Mouse (Mus musculus): ENCODE results near the gene Prpf40a.
A peak's percentile ranks its signal among the peaks of the same experiment; 100 is the strongest.

The Prpf40a gene

GRCm38 (mm10) chr2:53190684-53191511, at the start of gene Prpf40a:
Gene Prpf40a, minus strand, starts transcription at chr2:53191284.
- DNase-seq = peak; percentile 98

- DNase-seq = no peak
Observed at GRCm38 (mm10) chr2:53222242-53222641, 31.2 kb upstream of the Prpf40a start.

- no peak for DNase-seq
Observed at GRCm38 (mm10) chr2:53213493-53213892, 22.4 kb upstream of the Prpf40a start.

GRCm38 (mm10) chr2:53206749-53207148, 15.7 kb upstream of the Prpf40a start:
- DNase-seq = no peak

- peak; percentile 29 for DNase-seq
Observed at GRCm38 (mm10) chr2:53204373-53205274, 13.5 kb upstream of the Prpf40a start.

- DNase-seq = no peak
Observed at GRCm38 (mm10) chr2:53200164-53200885, 9.2 kb upstream of the Prpf40a start.

- DNase-seq = no peak
Observed at GRCm38 (mm10) chr2:53199203-53199602, 8.1 kb upstream of the Prpf40a start.

- DNase-seq = no peak
Observed at GRCm38 (mm10) chr2:53196431-53196830, 5.3 kb upstream of the Prpf40a start.

GRCm38 (mm10) chr2:53192386-53192785, 1.3 kb upstream of the Prpf40a start:
- DNase-seq = peak; percentile 56

- DNase-seq = peak; percentile 96
Observed at GRCm38 (mm10) chr2:53191523-53192220, 588 bp upstream of the Prpf40a start, which contains the start of gene Arl6ip6. Gene Arl6ip6, plus strand, starts transcription at chr2:53191726.

GRCm38 (mm10) chr2:53189811-53190210, 1.3 kb downstream of the Prpf40a start:
- peak; percentile 40 for DNase-seq

GRCm38 (mm10) chr2:53179876-53180275, 11.2 kb downstream of the Prpf40a start:
- DNase-seq = no peak

- DNase-seq = no peak
Observed at GRCm38 (mm10) chr2:53178966-53179365, 12.1 kb downstream of the Prpf40a start.

- no peak for DNase-seq
Observed at GRCm38 (mm10) chr2:53173966-53174365, 17.1 kb downstream of the Prpf40a start.

GRCm38 (mm10) chr2:53146852-53147251, 44.2 kb downstream of the Prpf40a start:
- no peak for DNase-seq

GRCm38 (mm10) chr2:53131567-53131966, 59.5 kb downstream of the Prpf40a start:
- DNase-seq = no peak

- no peak for DNase-seq
Observed at GRCm38 (mm10) chr2:53129070-53129469, 62.0 kb downstream of the Prpf40a start.

GRCm38 (mm10) chr2:53125998-53126397, 65.1 kb downstream of the Prpf40a start:
- peak; percentile 12 for DNase-seq

- DNase-seq = peak; percentile 60
Observed at GRCm38 (mm10) chr2:53121797-53122196, 69.3 kb downstream of the Prpf40a start.

- no peak for DNase-seq
Observed at GRCm38 (mm10) chr2:53108547-53108946, 82.5 kb downstream of the Prpf40a start.

- DNase-seq = no peak
Observed at GRCm38 (mm10) chr2:53106472-53106871, 84.6 kb downstream of the Prpf40a start.

GRCm38 (mm10) chr2:53106056-53106455, 85.0 kb downstream of the Prpf40a start:
- no peak for DNase-seq
